Mouse (Mus musculus) myocyte (in vitro differentiated cells): ENCODE data around the gene Trdmt1.

Experiments used
- MAX ChIP-seq: IDR thresholded peaks from one replicate; pipeline ENCODE4 v1.6.1; 2011; ENCODE audit warnings: low read depth, mild to moderate bottlenecking, control low read depth
- MYOD1 ChIP-seq, 3 experiments: IDR thresholded peaks; one replicate each; pipeline ENCODE4 v1.6.1; 2011; ENCODE audit warnings: control low read depth in 2 of 3, low read depth in 2 of 3, mild to moderate bottlenecking in 2 of 3, moderate library complexity in 1 of 3; ENCODE audit not compliant: insufficient read length in 2 of 3, control insufficient read depth in 1 of 3
- POLR2A ChIP-seq: IDR thresholded peaks from one replicate; pipeline ENCODE4 v1.6.1; 2011; ENCODE audit warnings: low read depth, mild to moderate bottlenecking, control low read depth, moderate library complexity; ENCODE audit not compliant: insufficient read length
- POLR2AphosphoS2 ChIP-seq: IDR thresholded peaks from one replicate; pipeline ENCODE4 v1.6.1; 2011; ENCODE audit warnings: low read depth, control low read depth; ENCODE audit not compliant: insufficient read length
- REST ChIP-seq: IDR thresholded peaks from one replicate; pipeline ENCODE4 v1.6.1; 2011; ENCODE audit warnings: mild to moderate bottlenecking, control low read depth, moderate library complexity; ENCODE audit not compliant: insufficient read depth, insufficient read length
- SRF ChIP-seq: IDR thresholded peaks from one replicate; pipeline ENCODE4 v1.6.1; 2011; ENCODE audit warnings: low read depth; ENCODE audit not compliant: control insufficient read depth, insufficient read length

- TF ChIP-seq MYOD1 (IDR thresholded peaks at IDR 0.05; ENCODE audit: control insufficient read depth in 1 of 3, insufficient read length in 2 of 3, low read depth in 2 of 3) (no peak), MAX (no peak), POLR2A (no peak), SRF (no peak), REST (no peak), POLR2AphosphoS2 (no peak)
These were observed 4.6 kb downstream of the Trdmt1 start for GRCm38 (mm10) chr2:13539860-13540259.
